In genomic region chr5:120465860-120466259, GRCm38 (mm10) we compare ENCODE assay signal across 12 mouse cellular contexts. TPM values are rescaled to one million over a fixed set of nuclear protein-coding genes. Genes with fewer than 3 reads are reported as not detected.
DNase-seq lines count a peak whose midpoint lies in the region; ATAC-seq lines count a peak whose summit lies in the region.
"Had no signal": no experiment of that assay in that cellular context is flagged by ENCODE, and none has a peak within 500 bp of the region (broad histone marks: within the 10 kb centered on the region; RNA-seq: fewer than 3 reads in every experiment).

No protein-coding gene starts in this region.

- no peaks in the 10 kb centered on the region for H3K36me3 ChIP-seq in intestine, embryonic 15.5 days
- H3K36me3 ChIP-seq: midbrain, embryonic 12.5 days had no signal

- DNase-seq in ovary, adult 18-20 months (ENCODE audit: low spot score): peak; percentile 85
- DNase-seq in ovary, postnatal 10 days (ENCODE audit: low spot score): no peak
- DNase-seq in c-Kit-positive CD71-negative TER-119-negative erythroid progenitor cells, embryonic 14.5 days (ENCODE audit: low read depth): peak; percentile 16
- DNase-seq in spleen, postnatal 4 days (ENCODE audit: low spot score in 2 of 2): peak; percentile 79 to 82
- DNase-seq in gastrocnemius, postnatal 4 days (ENCODE audit: low spot score in 2 of 2): no peak
- DNase-seq in cerebellum, postnatal 36 days: no peak
- no peak for DNase-seq in thymus, postnatal 10 days (ENCODE audit: low spot score in 2 of 2)

- H3K27me3 ChIP-seq in intestine, embryonic 15.5 days (replicated peaks): no peaks in the 10 kb centered on the region
- H3K27me3 ChIP-seq: Patski had no signal

- ATAC-seq in intestine, embryonic 15.5 days: peak; percentile 47
- ATAC-seq: Patski had no signal

- WGBS in intestine, embryonic 15.5 days: 70% methylated on average over 6 of the region's 6 CpGs

- no peak overlapping the region for H3K4me3 ChIP-seq in intestine, embryonic 15.5 days (replicated peaks)
- H3K4me3 ChIP-seq: midbrain, embryonic 12.5 days had no signal

- no peaks in the 10 kb centered on the region for H3K4me1 ChIP-seq in intestine, embryonic 15.5 days (replicated peaks)
- H3K4me1 ChIP-seq: midbrain, embryonic 12.5 days had no signal

- no peak overlapping the region for H3K27ac ChIP-seq in intestine, embryonic 15.5 days
- H3K27ac ChIP-seq: kidney, postnatal 0 days; midbrain, embryonic 12.5 days had no signal

- no peaks in the 10 kb centered on the region for H3K9me3 ChIP-seq in intestine, embryonic 15.5 days
- H3K9me3 ChIP-seq: midbrain, embryonic 12.5 days had no signal

- no peak overlapping the region for H3K9ac ChIP-seq in intestine, embryonic 15.5 days
- H3K9ac ChIP-seq: midbrain, embryonic 12.5 days had no signal

- H3K4me2 ChIP-seq in intestine, embryonic 15.5 days (replicated peaks): no peak overlapping the region

RNA-seq across cellular contexts. Expression of gene Sdsl, which starts 6.8 kb away (rescaled TPM):
- polyA plus RNA-seq in intestine, embryonic 15.5 days (2015; fragmentation: Nextera tagmentation; extraction: Ambion mirVana): 14.0 and 18.0 TPM in 2 replicates
- total RNA-seq in gastrocnemius, postnatal 4 days (2021): under 1 TPM; 0.32 to 0.73 TPM

RNA-seq across cellular contexts. Expression of gene Sds, which starts 10.5 kb away (rescaled TPM):
- polyA plus RNA-seq in intestine, embryonic 15.5 days (2015; fragmentation: Nextera tagmentation; extraction: Ambion mirVana): not detected in 2 replicates
- not detected for total RNA-seq in gastrocnemius, postnatal 4 days (2021)
- polyA plus RNA-seq: kidney, postnatal 0 days; midbrain, embryonic 12.5 days; spleen, adult 2 months had no signal

RNA-seq across cellular contexts. Expression of gene Lhx5, which starts 34.4 kb away (rescaled TPM):
- 0.08 TPM in 1 of 2 replicates, not detected in the other for polyA plus RNA-seq in intestine, embryonic 15.5 days (2015; fragmentation: Nextera tagmentation; extraction: Ambion mirVana)
- total RNA-seq in gastrocnemius, postnatal 4 days (2021): not detected
- polyA plus RNA-seq: kidney, postnatal 0 days; spleen, adult 2 months had no signal

RNA-seq across cellular contexts. Expression of gene Plbd2, which starts 37.6 kb away (rescaled TPM):
- polyA plus RNA-seq in intestine, embryonic 15.5 days (2015; fragmentation: Nextera tagmentation; extraction: Ambion mirVana): 49.8 and 50.2 TPM in 2 replicates
- 10 to 100 TPM; 43.7 to 49.7 TPM for total RNA-seq in gastrocnemius, postnatal 4 days (2021)

RNA-seq across cellular contexts. Expression of gene Slc8b1, which starts 45.1 kb away (rescaled TPM):
- polyA plus RNA-seq in intestine, embryonic 15.5 days (2015; fragmentation: Nextera tagmentation; extraction: Ambion mirVana): 6.2 and 6.6 TPM in 2 replicates
- 10 to 100 TPM; 22.7 to 30.9 TPM for total RNA-seq in gastrocnemius, postnatal 4 days (2021)

Comparison
In these comparisons a context has a peak if more than half of its experiments do, and no peak if none do; other contexts are left out.
1. DNase-seq: peak in ovary, adult 18-20 months (single experiment), c-Kit-positive CD71-negative TER-119-negative erythroid progenitor cells, embryonic 14.5 days (single experiment) and spleen, postnatal 4 days (2 of 2); none in ovary, postnatal 10 days (single experiment), gastrocnemius, postnatal 4 days (0 of 2), cerebellum, postnatal 36 days (0 of 2) and thymus, postnatal 10 days (0 of 2).